Mouse (Mus musculus): ENCODE results near the gene Tdp1. TPM values are rescaled to one million over a fixed set of nuclear protein-coding genes. Genes with fewer than 3 reads are reported as not detected.

The Tdp1 gene
- polyA plus RNA-seq, 1 experiment from 2014 or later: 21.2 TPM

- Histone ChIP-seq H3K4me2 (no peak overlapping the region), H3K27ac (no peak overlapping the region), H3K4me1 (replicated peaks) (0 out of 2 replicates have a peak, but pooled peaks cover 3% of the 10 kb centered on the region), H3K36me3 (no peaks in the 10 kb centered on the region), H3K27me3 (no peaks in the 10 kb centered on the region), H3K9ac (no peak overlapping the region), H3K9me3 (replicated peaks) (no peaks in the 10 kb centered on the region), H3K4me3 (no peak overlapping the region)
- no peak for ATAC-seq (replicated peaks; ENCODE audit: insufficient number of reproducible peaks, insufficient read depth, low FRiP score, low read depth)
- 74% methylated on average over 1 of the region's 1 CpGs for WGBS
Measured at GRCm38 (mm10) chr12:99929160-99929559, 44.8 kb downstream of the Tdp1 start.

- ATAC-seq (replicated peaks; ENCODE audit: insufficient number of reproducible peaks, insufficient read depth, low FRiP score, low read depth): no peak
- Histone ChIP-seq H3K4me2 (no peak overlapping the region), H3K27ac (no peak overlapping the region), H3K27me3 (no peaks in the 10 kb centered on the region), H3K9ac (no peak overlapping the region), H3K4me1 (replicated peaks) (no peaks in the 10 kb centered on the region), H3K4me3 (no peak overlapping the region), H3K9me3 (replicated peaks) (no peaks in the 10 kb centered on the region), H3K36me3 (no peaks in the 10 kb centered on the region; the same call in 1 of the 2 replicates)
- WGBS: 92% methylated on average over 4 of the region's 4 CpGs
Measured at GRCm38 (mm10) chr12:99932245-99932644, 47.9 kb downstream of the Tdp1 start.

- Histone ChIP-seq H3K9ac (no peak overlapping the region), H3K4me1 (replicated peaks) (no peaks in the 10 kb centered on the region), H3K9me3 (replicated peaks) (no peaks in the 10 kb centered on the region), H3K27ac (no peak overlapping the region), H3K4me3 (no peak overlapping the region), H3K36me3 (no peaks in the 10 kb centered on the region; the same call in 1 of the 2 replicates), H3K4me2 (no peak overlapping the region), H3K27me3 (no peaks in the 10 kb centered on the region)
- WGBS: 90% methylated on average over 3 of the region's 3 CpGs
- ATAC-seq (replicated peaks; ENCODE audit: insufficient number of reproducible peaks, insufficient read depth, low FRiP score, low read depth): no peak
Measured at GRCm38 (mm10) chr12:99933630-99934029, 49.3 kb downstream of the Tdp1 start.

- Histone ChIP-seq H3K9me3 (replicated peaks) (no peaks in the 10 kb centered on the region), H3K27ac (no peak overlapping the region), H3K36me3 (no peaks in the 10 kb centered on the region; the same call in 1 of the 2 replicates), H3K27me3 (no peaks in the 10 kb centered on the region), H3K4me2 (no peak overlapping the region), H3K4me3 (no peak overlapping the region), H3K4me1 (replicated peaks) (0 out of 2 replicates have a peak, but pooled peaks cover 4% of the 10 kb centered on the region), H3K9ac (no peak overlapping the region)
- no peak for ATAC-seq (replicated peaks; ENCODE audit: insufficient number of reproducible peaks, insufficient read depth, low FRiP score, low read depth)
- WGBS: 95% methylated on average over 8 of the region's 8 CpGs
Measured at GRCm38 (mm10) chr12:99935403-99935802, 51.1 kb downstream of the Tdp1 start.

- no peaks in the 10 kb centered on the region for H3K9me3 ChIP-seq (replicated peaks)
- H3K27ac ChIP-seq: no peak overlapping the region
- H3K4me3 ChIP-seq: no peak overlapping the region
- 55% methylated on average over 4 of the region's 4 CpGs for WGBS
- no peak overlapping the region for H3K9ac ChIP-seq
- 0 out of 2 replicates have a peak, but pooled peaks cover 4% of the 10 kb centered on the region for H3K4me1 ChIP-seq (replicated peaks)
- no peaks in the 10 kb centered on the region for H3K27me3 ChIP-seq
- H3K36me3 ChIP-seq: no peaks in the 10 kb centered on the region; the same call in 1 of the 2 replicates
- no peak overlapping the region for H3K4me2 ChIP-seq
- no peak for ATAC-seq (replicated peaks; ENCODE audit: insufficient number of reproducible peaks, insufficient read depth, low FRiP score, low read depth)
Measured at GRCm38 (mm10) chr12:99938476-99938875, 54.2 kb downstream of the Tdp1 start.

- H3K36me3 ChIP-seq: no peaks in the 10 kb centered on the region; the same call in 1 of the 2 replicates
- 78% methylated on average over 6 of the region's 6 CpGs for WGBS
- no peaks in the 10 kb centered on the region for H3K27me3 ChIP-seq
- H3K27ac ChIP-seq: no peak overlapping the region
- no peak overlapping the region for H3K4me2 ChIP-seq
- H3K4me1 ChIP-seq (replicated peaks): 0 out of 2 replicates have a peak, but pooled peaks cover 4% of the 10 kb centered on the region
- ATAC-seq (replicated peaks; ENCODE audit: insufficient number of reproducible peaks, insufficient read depth, low FRiP score, low read depth): no peak
- no peaks in the 10 kb centered on the region for H3K9me3 ChIP-seq (replicated peaks)
- no peak overlapping the region for H3K4me3 ChIP-seq
- no peak overlapping the region for H3K9ac ChIP-seq
Measured at GRCm38 (mm10) chr12:99939179-99939578, 54.9 kb downstream of the Tdp1 start.

GRCm38 (mm10) chr12:99940704-99941103 is 56.4 kb downstream of the Tdp1 start:
- no peak for ATAC-seq (replicated peaks; ENCODE audit: insufficient number of reproducible peaks, insufficient read depth, low FRiP score, low read depth)
- Histone ChIP-seq H3K9me3 (replicated peaks) (no peaks in the 10 kb centered on the region), H3K9ac (no peak overlapping the region), H3K4me1 (replicated peaks) (0 out of 2 replicates have a peak, but pooled peaks cover 4% of the 10 kb centered on the region), H3K27me3 (no peaks in the 10 kb centered on the region), H3K4me3 (no peak overlapping the region), H3K27ac (no peak overlapping the region), H3K4me2 (no peak overlapping the region), H3K36me3 (peaks cover 5% of the 10 kb centered on the region; the same call in 1 of the 2 replicates)
- WGBS: 91% methylated on average over 7 of the region's 7 CpGs

- Histone ChIP-seq H3K27me3 (no peaks in the 10 kb centered on the region), H3K4me1 (replicated peaks) (0 out of 2 replicates have a peak, but pooled peaks cover 4% of the 10 kb centered on the region), H3K9me3 (replicated peaks) (no peaks in the 10 kb centered on the region), H3K4me3 (no peak overlapping the region), H3K4me2 (no peak overlapping the region), H3K27ac (no peak overlapping the region), H3K36me3 (peaks cover 12% of the 10 kb centered on the region; the same call in 1 of the 2 replicates), H3K9ac (no peak overlapping the region)
- ATAC-seq (replicated peaks; ENCODE audit: insufficient number of reproducible peaks, insufficient read depth, low FRiP score, low read depth): no peak
- 76% methylated on average over 8 of the region's 8 CpGs for WGBS
Measured at GRCm38 (mm10) chr12:99942441-99942840, 58.1 kb downstream of the Tdp1 start.

- H3K27ac ChIP-seq: no peak overlapping the region
- no peak overlapping the region for H3K4me2 ChIP-seq
- H3K36me3 ChIP-seq: peaks cover 7% of the 10 kb centered on the region; the same call in 1 of the 2 replicates
- no peak overlapping the region for H3K9ac ChIP-seq
- no peaks in the 10 kb centered on the region for H3K4me1 ChIP-seq (replicated peaks)
- no peaks in the 10 kb centered on the region for H3K27me3 ChIP-seq
- H3K9me3 ChIP-seq (replicated peaks): no peaks in the 10 kb centered on the region
- 63% methylated on average over 7 of the region's 7 CpGs for WGBS
- ATAC-seq (replicated peaks; ENCODE audit: insufficient number of reproducible peaks, insufficient read depth, low FRiP score, low read depth): no peak
- no peak overlapping the region for H3K4me3 ChIP-seq
Measured at GRCm38 (mm10) chr12:99952928-99953327, 68.6 kb downstream of the Tdp1 start.

GRCm38 (mm10) chr12:99956411-99956810 is 72.1 kb downstream of the Tdp1 start:
- no peak overlapping the region for H3K4me3 ChIP-seq
- peaks cover 7% of the 10 kb centered on the region; the same call in 1 of the 2 replicates for H3K27me3 ChIP-seq
- no peak overlapping the region for H3K4me2 ChIP-seq
- H3K9ac ChIP-seq: no peak overlapping the region
- no peak for ATAC-seq (replicated peaks; ENCODE audit: insufficient number of reproducible peaks, insufficient read depth, low FRiP score, low read depth)
- H3K27ac ChIP-seq: no peak overlapping the region
- no peaks in the 10 kb centered on the region for H3K9me3 ChIP-seq (replicated peaks)
- H3K4me1 ChIP-seq (replicated peaks): no peaks in the 10 kb centered on the region
- WGBS: 73% methylated on average over 7 of the region's 7 CpGs
- H3K36me3 ChIP-seq: no peaks in the 10 kb centered on the region; the same call in 1 of the 2 replicates

GRCm38 (mm10) chr12:99958068-99959060 is 74.0 kb downstream of the Tdp1 start:
- Histone ChIP-seq H3K36me3 (no peaks in the 10 kb centered on the region; the same call in 1 of the 2 replicates), H3K9ac (no peak overlapping the region), H3K4me3 (no peak overlapping the region), H3K9me3 (replicated peaks) (no peaks in the 10 kb centered on the region), H3K4me2 (no peak overlapping the region), H3K27me3 (peaks cover 13% of the 10 kb centered on the region), H3K27ac (no peak overlapping the region), H3K4me1 (replicated peaks) (no peaks in the 10 kb centered on the region)
- WGBS: 67% methylated on average over 9 of the region's 9 CpGs
- no peak for ATAC-seq (replicated peaks; ENCODE audit: insufficient number of reproducible peaks, insufficient read depth, low FRiP score, low read depth)
